ENCODE assay signal across 11 mouse cellular contexts in the genomic region with DNA sequence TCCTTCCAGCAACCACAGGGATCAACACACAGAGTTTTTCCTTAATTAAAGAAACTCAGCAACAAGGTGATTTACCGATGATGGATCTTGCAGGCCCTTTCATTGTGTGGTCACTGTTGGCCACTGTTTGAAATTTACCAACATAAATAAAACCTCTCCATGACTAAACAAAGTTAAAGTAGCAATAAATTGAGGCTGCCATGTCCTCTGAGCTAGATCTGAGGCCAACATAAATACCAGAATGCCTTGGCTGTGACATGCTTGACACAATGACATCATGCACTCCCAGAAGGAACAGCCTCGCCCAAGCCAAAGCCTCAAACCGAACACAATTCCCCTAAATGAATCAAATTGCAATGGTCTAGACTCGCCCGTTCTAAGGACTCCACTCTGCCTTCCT.
DNase-seq lines count a peak whose midpoint lies in the region; ATAC-seq lines count a peak whose summit lies in the region.
"Had no signal": no experiment of that assay in that cellular context is flagged by ENCODE, and none has a peak within 500 bp of the region (broad histone marks: within the 10 kb centered on the region; RNA-seq: fewer than 3 reads in every experiment).

No protein-coding gene starts in this region.

- WGBS in lung, embryonic 15.5 days: 36% methylated on average over 5 of the region's 5 CpGs

- no peak overlapping the region for H3K4me2 ChIP-seq in lung, embryonic 15.5 days

- H3K4me1 ChIP-seq in lung, embryonic 15.5 days: peaks cover 36% of the 10 kb centered on the region

- 0 out of 2 replicates have a peak overlapping the region, but pooled peaks have one; percentile 26 for H3K27ac ChIP-seq in lung, embryonic 15.5 days

- H3K4me3 ChIP-seq in lung, embryonic 15.5 days: no peak overlapping the region

- peak; percentile 38 for DNase-seq in adrenal gland, adult 8-10 months
- DNase-seq in adrenal gland, adult 18-20 months (ENCODE audit: low spot score in 2 of 2): no peak
- DNase-seq in lung, adult 18-20 months: no peak
- DNase-seq in kidney, postnatal 4 days: peak; percentile 37 to 44
- DNase-seq in skeletal muscle tissue, adult 2 months (ENCODE audit: low read depth, low spot score): peak; percentile 22
- no peak for DNase-seq in layer of hippocampus, adult 18-20 months (ENCODE audit: low spot score in 2 of 2)
- DNase-seq: gastrocnemius, postnatal 10 days; midbrain, embryonic 14.5 days; right cerebral cortex, adult 18-20 months had no signal

- no peaks in the 10 kb centered on the region for H3K27me3 ChIP-seq in lung, embryonic 15.5 days

- no peaks in the 10 kb centered on the region for H3K9me3 ChIP-seq in lung, embryonic 15.5 days

- ATAC-seq in lung, embryonic 15.5 days (ENCODE audit: borderline replicate concordance, extremely low read depth, low FRiP score, low TSS enrichment): no peak
- ATAC-seq in inflammation-experienced regulatory T-cells, adult 6 months: no peak

- H3K36me3 ChIP-seq in lung, embryonic 15.5 days: no peaks in the 10 kb centered on the region

- no peak overlapping the region for H3K9ac ChIP-seq in lung, embryonic 15.5 days

Comparison
In these comparisons a context has a peak if more than half of its experiments do, and no peak if none do; other contexts are left out.
1. DNase-seq: peak in adrenal gland, adult 8-10 months (single experiment), kidney, postnatal 4 days (2 of 2) and skeletal muscle tissue, adult 2 months (single experiment); none in adrenal gland, adult 18-20 months (0 of 2), lung, adult 18-20 months (0 of 2) and layer of hippocampus, adult 18-20 months (0 of 2).